Mouse (Mus musculus) embryonic facial prominence, embryonic 13.5 days (tissue): ENCODE results near the gene Erp44. TPM values are rescaled to one million over a fixed set of nuclear protein-coding genes. Genes with fewer than 3 reads are reported as not detected.

Source experiments
- ATAC-seq: fragments of 200-750 bp; cut with Nextera tagmentation; 2 replicates; pipeline ENCODE4 v1.8.0; 2017; ENCODE audit warnings: low read depth; ENCODE audit not compliant: insufficient number of reproducible peaks, insufficient read depth, low FRiP score, low TSS enrichment
- H3K27ac ChIP-seq: fragments of 300-500 bp; sonication (generic); 2 replicates; pipeline ENCODE4 v1.5.1; 2015; ENCODE audit warnings: moderate library complexity, mild to moderate bottlenecking, inconsistent platforms
- H3K27me3 ChIP-seq: fragments of 300-500 bp; sonication (generic); 2 replicates; pipeline ENCODE4 v1.6.1; 2015; ENCODE audit warnings: mild to moderate bottlenecking, inconsistent platforms
- H3K36me3 ChIP-seq: fragments of 300-500 bp; sonication (generic); 2 replicates; pipeline ENCODE4 v1.6.1; 2015; ENCODE audit warnings: mild to moderate bottlenecking, inconsistent platforms
- H3K4me1 ChIP-seq: fragments of 300-500 bp; sonication (generic); 2 replicates; pipeline ENCODE4 v1.6.1; 2015; ENCODE audit warnings: inconsistent platforms
- H3K4me2 ChIP-seq: fragments of 300-500 bp; sonication (generic); 2 replicates; pipeline ENCODE4 v1.6.1; 2015; ENCODE audit warnings: moderate library complexity, mild to moderate bottlenecking, inconsistent platforms
- H3K4me3 ChIP-seq: fragments of 300-500 bp; sonication (generic); 2 replicates; pipeline ENCODE4 v1.5.1; 2015; ENCODE audit warnings: mild to moderate bottlenecking, inconsistent platforms
- H3K9ac ChIP-seq: fragments of 300-500 bp; sonication (generic); 2 replicates; pipeline ENCODE4 v1.6.1; 2015; ENCODE audit warnings: mild to moderate bottlenecking, inconsistent platforms
- H3K9me3 ChIP-seq: fragments of 300-500 bp; sonication (generic); 2 replicates; pipeline ENCODE4 v1.6.1; 2016; ENCODE audit warnings: inconsistent platforms
- WGBS: fragments of 180-500 bp; shearing (Covaris S2); methylation state at CpG from one replicate; pipeline ENCODE4 v1.1.7; 2015; ENCODE audit warnings: mixed read lengths; 5-methylcytosine and 5-hydroxymethylcytosine counted together
- polyA plus RNA-seq: library from polyadenylated mRNA; unstranded; fragments of >200 nt; fragmentation: Nextera tagmentation; extraction: Ambion mirVana; gene quantifications from 2 replicates; pipeline ENCODE4 v1.2.1, GENCODE M21; 2015

Gene Erp44
- polyA plus RNA-seq, 1 experiment from 2014 or later, result 80.8 TPM

DNA sequence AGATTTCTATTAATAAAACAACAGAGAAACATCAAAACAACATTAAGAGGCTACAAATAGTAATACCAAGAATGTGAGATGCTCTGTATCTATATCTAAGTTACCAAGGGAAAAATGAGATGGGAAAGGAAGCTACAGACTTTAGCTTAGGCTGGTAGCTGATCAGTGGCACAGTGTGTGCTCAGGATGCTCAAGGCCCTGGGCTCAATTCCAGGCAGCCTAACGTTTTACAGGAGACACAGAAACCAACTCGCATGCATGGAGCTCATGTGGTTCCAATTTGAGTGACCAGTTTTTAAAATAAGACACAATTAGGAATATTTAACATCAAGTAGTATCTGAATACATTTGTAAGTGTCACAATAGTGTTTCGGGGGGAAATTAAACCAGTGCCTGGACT, 3.6 kb downstream of the Erp44 start:
- Histone ChIP-seq H3K4me1 (peaks cover 14% of the 10 kb centered on the region), H3K36me3 (no peaks in the 10 kb centered on the region), H3K27ac (no peak overlapping the region), H3K4me3 (no peak overlapping the region), H3K9ac (no peak overlapping the region), H3K4me2 (no peak overlapping the region), H3K27me3 (no peaks in the 10 kb centered on the region), H3K9me3 (no peaks in the 10 kb centered on the region)
- no peak for ATAC-seq
- WGBS, result 46% methylated on average over 3 of the region's 3 CpGs

DNA sequence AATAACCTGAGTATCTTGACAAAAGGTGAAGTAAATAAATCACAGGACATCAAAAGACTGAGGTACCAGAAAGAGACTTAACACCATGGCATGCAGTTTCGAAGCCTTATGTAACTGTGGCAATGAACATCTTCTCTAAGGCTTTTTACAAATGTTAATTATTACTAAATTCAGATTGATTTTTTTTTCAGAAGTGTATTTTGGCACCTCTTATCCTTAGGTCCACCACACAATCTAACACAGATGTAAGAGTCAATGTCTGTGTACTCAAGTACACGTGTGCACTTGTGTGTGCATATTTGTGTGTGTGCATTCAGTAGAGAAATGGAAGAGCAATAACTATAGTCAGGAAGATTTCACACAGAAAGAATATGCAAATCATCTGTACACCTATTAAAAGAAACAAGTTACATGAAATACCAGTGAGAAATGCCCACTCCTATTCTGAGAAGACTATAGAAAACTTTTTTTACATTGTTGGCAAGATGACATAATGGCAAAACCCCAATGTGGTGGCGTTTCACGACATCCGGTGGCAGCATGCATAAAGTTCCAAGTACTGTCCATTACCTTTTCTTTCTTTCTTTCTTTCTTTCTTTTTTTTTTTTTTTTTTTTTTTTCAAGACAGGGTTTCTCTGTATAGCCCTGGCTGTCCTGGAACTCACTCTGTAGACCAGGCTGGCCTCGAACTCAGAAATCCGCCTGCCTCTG, 6.1 kb downstream of the Erp44 start:
- H3K4me2 ChIP-seq, result no peak overlapping the region
- ATAC-seq, result no peak
- no peaks in the 10 kb centered on the region for H3K27me3 ChIP-seq
- H3K4me1 ChIP-seq, result 0 out of 2 replicates have a peak, but pooled peaks cover 4% of the 10 kb centered on the region
- no peaks in the 10 kb centered on the region for H3K36me3 ChIP-seq
- H3K9me3 ChIP-seq, result no peaks in the 10 kb centered on the region
- 94% methylated on average over 7 of the region's 7 CpGs for WGBS
- H3K27ac ChIP-seq, result no peak overlapping the region
- H3K9ac ChIP-seq, result no peak overlapping the region
- H3K4me3 ChIP-seq, result no peak overlapping the region

DNA sequence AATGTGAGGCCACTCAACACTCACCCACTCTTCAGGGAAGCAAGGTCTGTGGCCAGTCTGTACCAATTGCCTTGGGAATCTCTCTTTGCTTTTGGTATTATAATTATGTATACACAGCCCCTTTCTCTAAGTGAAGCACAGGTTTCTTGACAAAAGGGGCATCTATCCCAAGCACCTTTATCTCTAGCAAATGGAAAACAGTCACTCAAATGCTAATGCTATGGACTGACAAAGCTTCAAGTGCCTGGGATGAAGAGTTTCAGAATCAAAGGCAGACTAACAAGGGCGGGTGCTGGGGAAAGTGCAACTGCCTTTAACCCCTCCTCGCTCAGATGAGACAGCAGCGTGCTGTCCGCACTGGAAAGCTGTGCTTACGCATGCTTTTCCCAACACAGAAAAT, 7.5 kb downstream of the Erp44 start:
- Histone ChIP-seq H3K27me3 (no peaks in the 10 kb centered on the region), H3K36me3 (no peaks in the 10 kb centered on the region), H3K9ac (no peak overlapping the region), H3K4me3 (no peak overlapping the region), H3K4me2 (no peak overlapping the region), H3K27ac (no peak overlapping the region), H3K4me1 (0 out of 2 replicates have a peak, but pooled peaks cover 4% of the 10 kb centered on the region), H3K9me3 (no peaks in the 10 kb centered on the region)
- 55% methylated on average over 5 of the region's 5 CpGs for WGBS
- ATAC-seq, result no peak

DNA sequence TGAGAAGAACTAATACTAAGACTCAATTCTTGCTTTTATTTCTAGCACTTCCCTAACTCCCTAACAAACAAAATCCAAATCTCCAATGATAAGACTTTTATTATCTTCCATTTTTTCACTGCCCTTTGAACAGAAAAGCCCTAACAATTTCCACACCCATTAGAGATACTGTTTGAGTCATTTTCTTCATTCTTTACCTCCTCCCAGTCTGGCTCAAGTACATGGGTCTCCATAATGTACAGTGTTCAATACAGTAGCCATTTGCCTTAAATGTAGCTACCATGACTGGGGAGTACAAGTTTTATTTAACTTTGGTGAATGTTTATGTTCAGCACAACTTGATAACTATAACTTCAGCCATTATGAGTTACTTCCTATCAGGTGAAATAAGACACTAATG, 8.8 kb downstream of the Erp44 start:
- Histone ChIP-seq H3K4me1 (peaks cover 2% of the 10 kb centered on the region; the same call in 1 of the 2 replicates), H3K27ac (no peak overlapping the region), H3K27me3 (no peaks in the 10 kb centered on the region), H3K9me3 (no peaks in the 10 kb centered on the region), H3K9ac (no peak overlapping the region), H3K4me2 (no peak overlapping the region), H3K4me3 (no peak overlapping the region), H3K36me3 (no peaks in the 10 kb centered on the region)
- no peak for ATAC-seq

DNA sequence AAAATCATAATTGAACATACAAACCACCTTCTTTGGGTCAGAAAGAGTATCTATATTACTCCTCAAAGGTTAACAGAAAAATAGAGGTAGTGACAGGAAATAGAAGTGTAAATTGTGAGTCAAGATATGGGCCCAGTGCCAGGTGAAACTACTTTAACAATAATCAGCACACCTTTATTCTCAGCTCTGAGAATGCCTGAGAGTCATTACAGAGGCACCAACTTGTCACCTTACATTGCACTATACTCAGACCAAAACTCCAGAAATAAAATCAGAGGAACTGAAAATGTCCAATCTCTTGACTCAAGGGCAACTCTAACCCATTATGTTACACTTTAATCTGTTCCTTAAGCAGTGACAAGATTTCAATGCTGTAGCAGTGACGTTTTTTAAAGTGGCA, 11.2 kb downstream of the Erp44 start:
- no peak overlapping the region for H3K4me3 ChIP-seq
- H3K9ac ChIP-seq, result no peak overlapping the region
- no peaks in the 10 kb centered on the region for H3K9me3 ChIP-seq
- no peak overlapping the region for H3K27ac ChIP-seq
- 68% methylated on average over 1 of the region's 1 CpGs for WGBS
- H3K4me1 ChIP-seq, result peaks cover 2% of the 10 kb centered on the region; the same call in 1 of the 2 replicates
- H3K4me2 ChIP-seq, result no peak overlapping the region
- H3K36me3 ChIP-seq, result no peaks in the 10 kb centered on the region
- ATAC-seq, result no peak
- no peaks in the 10 kb centered on the region for H3K27me3 ChIP-seq

DNA sequence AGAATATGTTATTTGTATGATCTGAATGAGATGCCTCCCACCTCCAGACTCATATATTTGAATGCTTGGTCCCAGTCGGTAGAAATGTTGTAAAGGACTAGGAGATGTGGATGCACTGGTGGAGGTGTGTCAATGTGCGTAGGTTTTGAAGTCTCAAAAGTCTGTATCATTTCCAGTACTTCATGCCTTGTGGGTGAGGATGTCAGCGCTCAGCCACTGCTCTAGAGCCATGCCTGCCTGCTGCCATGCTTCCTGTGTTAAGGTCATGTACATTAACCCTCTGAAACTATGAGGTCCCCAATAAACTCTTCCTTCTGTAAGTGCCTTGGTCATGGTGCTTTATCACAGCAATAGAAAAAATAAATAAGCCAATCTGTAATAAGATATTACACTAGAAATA, 11.7 kb downstream of the Erp44 start:
- no peak overlapping the region for H3K4me2 ChIP-seq
- no peak overlapping the region for H3K4me3 ChIP-seq
- no peak for ATAC-seq
- no peaks in the 10 kb centered on the region for H3K36me3 ChIP-seq
- WGBS, result 84% methylated on average over 3 of the region's 3 CpGs
- no peak overlapping the region for H3K9ac ChIP-seq
- no peaks in the 10 kb centered on the region for H3K27me3 ChIP-seq
- H3K9me3 ChIP-seq, result no peaks in the 10 kb centered on the region
- H3K4me1 ChIP-seq, result peaks cover 2% of the 10 kb centered on the region; the same call in 1 of the 2 replicates
- no peak overlapping the region for H3K27ac ChIP-seq

DNA sequence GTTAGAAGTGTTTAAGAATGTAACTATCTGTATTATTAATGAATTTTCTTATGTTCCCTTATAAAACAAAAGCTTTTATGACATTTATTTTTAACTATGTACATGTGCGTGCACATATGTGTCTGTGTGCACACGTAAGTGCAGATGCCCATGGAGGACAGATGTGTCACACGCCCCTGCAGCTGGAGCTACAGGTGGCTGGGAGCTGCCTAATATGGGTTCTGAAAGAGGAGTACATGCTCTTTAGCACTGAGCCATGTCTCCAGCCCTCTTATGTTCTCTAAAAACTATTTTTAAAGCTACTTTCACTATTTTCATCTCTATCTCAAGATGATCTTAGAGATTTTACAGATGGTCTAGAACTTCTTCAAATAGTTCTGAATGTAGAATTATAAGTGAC, 21.3 kb downstream of the Erp44 start:
- ATAC-seq, result no peak
- H3K9me3 ChIP-seq, result no peaks in the 10 kb centered on the region
- H3K36me3 ChIP-seq, result no peaks in the 10 kb centered on the region
- H3K4me3 ChIP-seq, result no peak overlapping the region
- H3K4me2 ChIP-seq, result no peak overlapping the region
- no peaks in the 10 kb centered on the region for H3K27me3 ChIP-seq
- no peak overlapping the region for H3K9ac ChIP-seq
- 0 out of 2 replicates have a peak, but pooled peaks cover 4% of the 10 kb centered on the region for H3K4me1 ChIP-seq
- WGBS, result 93% methylated on average over 3 of the region's 3 CpGs
- no peak overlapping the region for H3K27ac ChIP-seq

DNA sequence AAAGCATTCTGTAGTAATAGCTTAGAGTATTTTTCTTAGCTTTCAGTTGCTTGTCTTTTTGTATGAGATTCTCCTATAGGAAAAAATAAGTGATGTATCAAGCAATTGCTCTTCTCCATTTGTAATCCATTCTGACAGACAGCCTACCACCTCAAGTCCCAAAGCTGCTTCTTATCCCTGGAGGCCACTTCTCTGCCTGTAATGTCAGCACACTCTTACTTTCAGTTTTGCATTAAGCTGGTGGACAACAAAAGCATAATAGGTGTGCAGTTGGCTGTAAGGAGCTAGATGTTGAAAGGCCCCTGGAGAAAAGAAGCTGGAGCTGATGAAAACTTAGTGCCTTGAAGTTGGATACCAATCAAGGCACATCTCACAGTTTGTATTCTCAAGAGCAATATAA, 26.1 kb downstream of the Erp44 start:
- no peaks in the 10 kb centered on the region for H3K9me3 ChIP-seq
- no peak overlapping the region for H3K4me3 ChIP-seq
- H3K4me2 ChIP-seq, result no peak overlapping the region
- H3K4me1 ChIP-seq, result no peaks in the 10 kb centered on the region
- H3K27me3 ChIP-seq, result no peaks in the 10 kb centered on the region
- ATAC-seq, result no peak
- no peak overlapping the region for H3K27ac ChIP-seq
- H3K36me3 ChIP-seq, result no peaks in the 10 kb centered on the region
- H3K9ac ChIP-seq, result no peak overlapping the region

DNA sequence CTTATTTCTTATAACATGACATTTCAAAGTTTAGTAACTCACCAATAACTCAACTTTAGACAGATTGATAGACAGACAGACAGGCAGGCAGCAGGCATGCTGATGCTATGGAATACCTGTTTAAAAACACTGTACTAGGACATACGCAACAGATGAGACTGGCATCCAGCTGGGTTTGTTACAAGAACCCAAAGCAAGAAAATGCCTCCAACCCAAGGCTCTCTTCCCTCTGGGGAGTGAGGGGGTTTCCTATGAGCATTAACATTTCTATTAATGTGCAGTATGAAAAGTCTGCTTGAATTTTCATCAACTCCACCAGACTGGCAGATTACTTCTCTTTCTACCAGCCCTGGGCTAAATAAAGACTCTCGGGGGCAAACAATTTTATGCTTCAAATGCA, 35.1 kb downstream of the Erp44 start:
- Histone ChIP-seq H3K27ac (no peak overlapping the region), H3K4me2 (no peak overlapping the region), H3K27me3 (no peaks in the 10 kb centered on the region), H3K9ac (no peak overlapping the region), H3K4me1 (peaks cover 5% of the 10 kb centered on the region; the same call in 1 of the 2 replicates), H3K36me3 (no peaks in the 10 kb centered on the region), H3K4me3 (no peak overlapping the region), H3K9me3 (no peaks in the 10 kb centered on the region)
- no peak for ATAC-seq
- 56% methylated on average over 2 of the region's 2 CpGs for WGBS

DNA sequence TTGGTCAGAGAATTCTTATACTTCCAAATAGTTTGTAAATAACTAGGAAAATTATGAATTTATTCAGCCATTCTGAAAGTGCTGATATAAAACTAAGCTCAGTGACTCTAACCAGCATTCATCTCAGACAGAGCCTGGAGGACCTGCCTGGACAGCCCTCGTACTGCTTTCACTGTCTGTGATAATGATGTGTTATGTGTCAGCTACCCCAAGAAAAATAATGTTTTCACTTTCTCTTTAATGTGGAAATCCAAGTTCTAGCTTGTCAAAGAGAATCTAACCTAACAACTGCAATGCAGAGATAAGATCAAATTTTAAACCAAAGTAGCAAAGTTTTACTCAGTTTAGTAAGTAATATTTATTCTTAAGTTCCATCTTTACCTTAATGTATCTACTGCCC, 35.6 kb downstream of the Erp44 start:
- H3K27me3 ChIP-seq, result no peaks in the 10 kb centered on the region
- H3K9ac ChIP-seq, result no peak overlapping the region
- 49% methylated on average over 1 of the region's 1 CpGs for WGBS
- no peak overlapping the region for H3K4me3 ChIP-seq
- H3K36me3 ChIP-seq, result no peaks in the 10 kb centered on the region
- ATAC-seq, result no peak
- H3K4me1 ChIP-seq, result peaks cover 5% of the 10 kb centered on the region; the same call in 1 of the 2 replicates
- H3K4me2 ChIP-seq, result no peak overlapping the region
- no peak overlapping the region for H3K27ac ChIP-seq
- H3K9me3 ChIP-seq, result no peaks in the 10 kb centered on the region

DNA sequence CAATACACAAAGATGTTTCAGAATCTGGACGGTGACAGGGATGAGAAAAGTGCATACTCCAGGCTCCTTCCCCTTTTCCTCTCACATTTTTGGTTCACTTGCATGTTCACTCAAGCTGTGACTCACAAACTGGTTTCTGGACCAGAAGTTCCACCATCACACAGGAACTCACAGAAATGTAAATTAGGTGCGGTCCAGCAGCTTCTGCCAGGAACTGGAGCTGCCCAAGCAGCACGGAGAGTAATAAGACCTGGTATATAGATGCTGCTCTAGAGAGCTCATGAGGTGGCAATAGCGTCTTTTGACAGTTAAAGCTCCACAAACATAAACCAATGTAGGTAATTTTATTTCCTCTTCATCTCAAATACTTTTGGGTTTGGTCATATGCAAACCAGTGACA, 36.9 kb downstream of the Erp44 start:
- Histone ChIP-seq H3K27ac (no peak overlapping the region), H3K27me3 (no peaks in the 10 kb centered on the region), H3K4me3 (no peak overlapping the region), H3K9me3 (no peaks in the 10 kb centered on the region), H3K4me2 (no peak overlapping the region), H3K4me1 (peaks cover 5% of the 10 kb centered on the region; the same call in 1 of the 2 replicates), H3K36me3 (no peaks in the 10 kb centered on the region), H3K9ac (no peak overlapping the region)
- no peak for ATAC-seq
- WGBS, result 76% methylated on average over 4 of the region's 4 CpGs

DNA sequence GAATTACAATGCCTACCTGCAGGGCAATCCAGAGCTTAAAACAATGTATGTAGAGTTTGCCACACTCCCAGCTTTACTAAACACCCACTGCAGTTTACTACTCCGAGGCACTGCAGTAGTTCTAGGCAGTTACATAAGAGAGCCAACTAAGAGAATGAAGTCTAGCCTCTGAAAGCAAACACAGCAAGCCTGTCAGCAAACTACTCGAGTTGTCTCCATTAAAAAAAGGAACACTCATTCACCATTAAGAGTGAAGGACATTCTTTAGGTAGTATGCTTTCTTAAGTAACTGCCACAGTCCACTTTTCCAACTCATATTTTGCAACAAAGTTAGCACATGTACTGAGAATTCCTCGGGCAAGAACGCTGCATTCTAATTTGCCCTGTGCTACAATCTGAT, 40.3 kb downstream of the Erp44 start:
- Histone ChIP-seq H3K9ac (no peak overlapping the region), H3K9me3 (no peaks in the 10 kb centered on the region), H3K27me3 (no peaks in the 10 kb centered on the region), H3K36me3 (peaks cover 10% of the 10 kb centered on the region), H3K4me3 (no peak overlapping the region), H3K4me1 (0 out of 2 replicates have a peak, but pooled peaks cover under 1% of the 10 kb centered on the region), H3K4me2 (no peak overlapping the region), H3K27ac (no peak overlapping the region)
- no peak for ATAC-seq
- 91% methylated on average over 4 of the region's 4 CpGs for WGBS
